Mouse (Mus musculus) ZHBTc4 (cell line): ENCODE measurements around the gene Smu1.
"Not testable (repeated sequence)": the region's sequence is repeated elsewhere in the genome, so short reads cannot be mapped to it uniquely, and the experiment has no call there.

Experiments used
- DNase-seq: peaks from one replicate; pipeline ENCODE4 v3.0.0-alpha.2; 2011; ENCODE audit warnings: low read depth, low spot score

The Smu1 gene

GRCm38 (mm10) chr4:40757780-40758420, at the start of gene Smu1:
TSS of gene Smu1 (minus strand) at chr4:40757923.
- peak; percentile 100 for DNase-seq

GRCm38 (mm10) chr4:40807382-40807781, 49.7 kb upstream of the Smu1 start:
- DNase-seq, result no peak

GRCm38 (mm10) chr4:40805401-40805800, 47.7 kb upstream of the Smu1 start:
- no peak for DNase-seq

GRCm38 (mm10) chr4:40802787-40803186, 45.1 kb upstream of the Smu1 start:
- DNase-seq, result no peak

GRCm38 (mm10) chr4:40801908-40802307, 44.2 kb upstream of the Smu1 start:
- DNase-seq, result no peak

GRCm38 (mm10) chr4:40800873-40801272, 43.1 kb upstream of the Smu1 start:
- DNase-seq, result no peak

GRCm38 (mm10) chr4:40798833-40799555, 41.3 kb upstream of the Smu1 start:
- DNase-seq, result not testable (repeated sequence)

GRCm38 (mm10) chr4:40795761-40796160, 38.0 kb upstream of the Smu1 start:
- no peak for DNase-seq

GRCm38 (mm10) chr4:40794320-40794719, 36.6 kb upstream of the Smu1 start:
- DNase-seq, result peak; percentile 71

GRCm38 (mm10) chr4:40791176-40791575, 33.5 kb upstream of the Smu1 start:
- DNase-seq, result no peak

- no peak for DNase-seq
Observed at GRCm38 (mm10) chr4:40786578-40786977, 28.9 kb upstream of the Smu1 start.

- DNase-seq, result peak; percentile 85
Observed at GRCm38 (mm10) chr4:40785620-40786166, 28.0 kb upstream of the Smu1 start.

GRCm38 (mm10) chr4:40784556-40785169, 26.9 kb upstream of the Smu1 start:
- DNase-seq, result no peak

- no peak for DNase-seq
Observed at GRCm38 (mm10) chr4:40783049-40783448, 25.3 kb upstream of the Smu1 start.

GRCm38 (mm10) chr4:40781797-40782495, 24.2 kb upstream of the Smu1 start:
- DNase-seq, result no peak

GRCm38 (mm10) chr4:40781143-40781542, 23.4 kb upstream of the Smu1 start:
- DNase-seq, result peak; percentile 72

- DNase-seq, result peak; percentile 38
Observed at GRCm38 (mm10) chr4:40778656-40779055, 20.9 kb upstream of the Smu1 start.

GRCm38 (mm10) chr4:40777116-40777515, 19.4 kb upstream of the Smu1 start:
- peak; percentile 59 for DNase-seq

GRCm38 (mm10) chr4:40776416-40776815, 18.7 kb upstream of the Smu1 start:
- peak; percentile 36 for DNase-seq

GRCm38 (mm10) chr4:40774279-40775259, 16.8 kb upstream of the Smu1 start:
- peak; percentile 89 for DNase-seq

- DNase-seq, result no peak
Observed at GRCm38 (mm10) chr4:40759876-40760275, 2.2 kb upstream of the Smu1 start.
